Mouse (Mus musculus): ENCODE data around the gene Sez6. TPM values are rescaled to one million over a fixed set of nuclear protein-coding genes. Genes with fewer than 3 reads are reported as not detected.

Gene Sez6
- polyA plus RNA-seq, 2 experiments, result 0.03 TPM; not detected in 1

DNA sequence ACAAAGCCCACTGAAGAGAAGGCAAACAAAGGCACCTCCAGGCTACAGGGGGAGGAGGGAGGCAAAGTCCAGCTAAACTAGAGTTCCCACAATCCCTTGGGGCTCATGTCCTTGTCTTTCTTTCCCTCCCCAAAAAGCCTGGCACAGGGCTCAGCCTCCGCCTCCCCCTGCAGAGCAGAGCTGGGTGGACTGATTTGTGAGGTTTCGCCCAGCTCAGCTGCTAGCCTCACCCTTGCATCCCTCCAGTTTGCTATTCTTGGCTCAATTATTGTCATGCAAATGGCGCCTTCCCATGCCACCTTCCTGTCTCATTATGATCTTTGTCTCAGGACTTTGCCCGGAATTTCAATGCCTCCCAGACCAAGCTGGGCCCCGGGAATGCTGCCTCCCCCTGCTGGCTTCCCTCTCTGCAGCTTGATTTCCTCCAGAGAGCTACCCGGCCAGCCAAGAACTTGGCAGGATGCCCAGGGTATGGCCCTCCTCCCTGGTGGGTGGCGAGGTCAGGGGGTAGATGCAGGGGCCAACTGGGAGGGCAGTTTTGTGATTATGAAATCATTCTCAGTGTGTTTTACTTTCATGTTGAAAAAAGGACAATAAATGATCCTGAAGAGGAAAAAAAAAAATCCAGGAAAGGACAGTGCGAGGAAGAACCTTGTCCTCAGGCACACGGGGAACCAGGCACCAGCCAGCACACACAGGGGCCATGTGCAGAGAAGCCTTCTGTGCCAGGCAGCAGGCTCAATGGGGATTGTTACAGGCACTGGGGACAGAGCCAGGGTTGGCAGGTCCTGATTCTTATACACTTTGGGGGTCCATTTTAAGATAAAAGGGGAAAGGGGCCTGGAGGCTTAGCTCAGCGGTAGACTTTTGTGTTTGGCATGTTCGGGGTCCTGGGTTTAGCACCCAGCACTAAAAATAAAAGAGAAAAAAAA, 36.5 kb upstream of the Sez6 start, which contains the start of gene Pipox:
TSS of gene Pipox (minus strand) at position 310 of the 932 bp plus-strand sequence.
- Histone ChIP-seq H3K4me1 (replicated peaks; ENCODE audit: control insufficient read depth in 2 of 2, insufficient read depth in 2 of 2, low read length in 1 of 2) (peaks cover 0 to 5% of the 10 kb centered on the region in 2 experiments; a peak in 2 of 4 replicates), H3K9ac (replicated peaks) (no peak within 1 kb of the TSS), H3K27ac (no peak within 1 kb of the TSS), H3K4me3 (ENCODE audit: insufficient read depth in 1 of 2, low read depth in 2 of 2, low read length in 2 of 2) (peak within 1 kb of the TSS; percentile 21 to 24), H3K27me3 (ENCODE audit: control insufficient read depth, insufficient read depth, low read length) (peaks cover 18% of the 10 kb centered on the region), H3K36me3 (replicated peaks; ENCODE audit: control insufficient read depth, insufficient read depth, low read depth) (no peaks in the 10 kb centered on the region), H3K4me2 (ENCODE audit: low read depth) (peak within 1 kb of the TSS; percentile 41), H3K9me3 (ENCODE audit: control insufficient read depth, low read length) (no peaks in the 10 kb centered on the region)
- 26% methylated on average over 11 of the region's 11 CpGs for WGBS (ENCODE audit: insufficient replicate concordance)
- TF ChIP-seq EP300 (IDR thresholded peaks at IDR 0.05; ENCODE audit: low read depth) (no peak), CTCF (IDR thresholded peaks at IDR 0.05; ENCODE audit: low read depth) (peak; percentile 48)
- ATAC-seq (ENCODE audit: insufficient read depth) (peak; percentile 74), DNase-seq (ENCODE audit: low read depth in 3 of 3, low spot score in 3 of 3) (peak; percentile 23 to 31 (median 24))

DNA sequence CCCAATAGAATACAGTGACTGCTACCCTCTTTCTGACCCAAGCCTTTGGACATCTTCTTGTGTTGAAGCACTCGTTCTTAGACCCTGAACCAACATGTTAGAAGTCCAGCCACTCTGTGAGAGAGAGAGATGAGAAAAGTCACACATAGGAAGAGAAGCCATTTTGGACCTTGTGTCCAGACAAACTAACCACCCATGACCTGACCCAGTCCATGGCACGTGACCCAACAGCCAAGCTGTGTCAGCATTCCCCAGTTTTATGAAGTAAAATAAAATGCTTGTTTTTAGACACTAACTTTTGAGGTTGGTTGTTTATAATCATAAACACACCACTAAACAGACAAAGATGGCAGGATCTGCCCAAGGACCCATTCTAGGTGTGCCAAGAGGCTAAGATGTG, 35.6 kb upstream of the Sez6 start:
- no peak for ATAC-seq (ENCODE audit: insufficient read depth)

DNA sequence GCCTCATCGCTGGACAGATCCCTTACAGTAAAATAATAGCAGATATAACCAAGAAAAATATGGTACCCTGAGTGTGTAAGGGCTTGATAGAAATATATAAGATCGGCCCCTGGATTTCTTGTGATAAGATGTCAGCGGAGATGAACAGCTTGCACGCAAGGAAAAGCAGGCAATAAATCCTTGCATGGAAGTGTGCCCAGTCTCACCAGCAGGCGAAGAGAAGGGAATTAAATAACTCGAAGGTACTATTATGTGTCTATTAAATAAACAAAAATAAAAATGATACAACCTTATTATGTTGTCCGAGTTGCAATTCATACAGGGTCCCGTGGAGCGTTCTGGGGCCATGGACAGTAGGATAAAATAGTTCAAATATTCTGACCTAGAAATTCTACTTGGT, 34.6 kb upstream of the Sez6 start:
- Histone ChIP-seq H3K4me1 (replicated peaks; ENCODE audit: control insufficient read depth in 2 of 2, insufficient read depth in 2 of 2, low read length in 1 of 2) (peaks cover 0 to 7% of the 10 kb centered on the region in 2 experiments; a peak in 2 of 4 replicates), H3K9me3 (ENCODE audit: control insufficient read depth, low read length) (no peaks in the 10 kb centered on the region), H3K27ac (no peak overlapping the region), H3K36me3 (replicated peaks; ENCODE audit: control insufficient read depth, insufficient read depth, low read depth) (no peaks in the 10 kb centered on the region), H3K4me3 (ENCODE audit: insufficient read depth in 1 of 2, low read depth in 2 of 2, low read length in 2 of 2) (no peak overlapping the region), H3K27me3 (ENCODE audit: control insufficient read depth, insufficient read depth, low read length) (peaks cover 18% of the 10 kb centered on the region), H3K9ac (replicated peaks) (no peak overlapping the region), H3K4me2 (ENCODE audit: low read depth) (no peak overlapping the region)
- no peak for DNase-seq (ENCODE audit: low read depth in 3 of 3, low spot score in 3 of 3)
- WGBS (ENCODE audit: insufficient replicate concordance), result 73% methylated on average over 9 of the region's 9 CpGs
- no peak for TF ChIP-seq CTCF (IDR thresholded peaks at IDR 0.05; ENCODE audit: low read depth)
- TF ChIP-seq EP300 (IDR thresholded peaks at IDR 0.05; ENCODE audit: low read depth), result no peak
- ATAC-seq (ENCODE audit: insufficient read depth), result no peak

More for the DNA sequence above, 35.6 kb upstream of the Sez6 start:
- TF ChIP-seq CTCF (IDR thresholded peaks at IDR 0.05; ENCODE audit: low read depth) (no peak), EP300 (IDR thresholded peaks at IDR 0.05; ENCODE audit: low read depth) (no peak)
- Histone ChIP-seq H3K9me3 (ENCODE audit: control insufficient read depth, low read length) (no peaks in the 10 kb centered on the region), H3K27ac (no peak overlapping the region), H3K9ac (replicated peaks) (no peak overlapping the region), H3K27me3 (ENCODE audit: control insufficient read depth, insufficient read depth, low read length) (peaks cover 18% of the 10 kb centered on the region), H3K36me3 (replicated peaks; ENCODE audit: control insufficient read depth, insufficient read depth, low read depth) (no peaks in the 10 kb centered on the region), H3K4me1 (replicated peaks; ENCODE audit: control insufficient read depth in 2 of 2, insufficient read depth in 2 of 2, low read length in 1 of 2) (peaks cover 0 to 6% of the 10 kb centered on the region in 2 experiments; a peak in 2 of 4 replicates), H3K4me3 (ENCODE audit: insufficient read depth in 1 of 2, low read depth in 2 of 2, low read length in 2 of 2) (no peak overlapping the region), H3K4me2 (ENCODE audit: low read depth) (no peak overlapping the region)
- 44% methylated on average over 2 of the region's 2 CpGs for WGBS (ENCODE audit: insufficient replicate concordance)
- DNase-seq (ENCODE audit: low read depth in 3 of 3, low spot score in 3 of 3), result no peak

DNA sequence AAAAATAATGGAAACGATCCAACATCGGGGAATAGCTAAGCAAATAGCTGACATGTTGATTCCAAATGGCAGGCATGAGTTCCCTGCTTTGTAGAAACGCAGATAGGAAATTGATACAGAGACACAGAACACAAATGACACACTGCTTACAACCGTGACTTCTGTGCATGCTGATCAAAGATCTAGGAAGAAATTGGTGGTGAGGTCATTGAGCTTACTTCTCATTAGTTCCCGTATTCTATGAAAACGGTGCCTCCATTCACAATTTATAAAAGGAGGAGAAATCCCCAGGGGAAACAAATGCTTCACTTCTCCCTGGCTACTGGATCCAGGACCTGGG, 34.1 kb upstream of the Sez6 start:
- DNase-seq (ENCODE audit: low read depth in 3 of 3, low spot score in 3 of 3), result no peak
- Histone ChIP-seq H3K4me3 (ENCODE audit: insufficient read depth in 1 of 2, low read depth in 2 of 2, low read length in 2 of 2) (no peak overlapping the region), H3K9ac (replicated peaks) (no peak overlapping the region), H3K36me3 (replicated peaks; ENCODE audit: control insufficient read depth, insufficient read depth, low read depth) (no peaks in the 10 kb centered on the region), H3K27me3 (ENCODE audit: control insufficient read depth, insufficient read depth, low read length) (peaks cover 18% of the 10 kb centered on the region), H3K27ac (no peak overlapping the region), H3K4me2 (ENCODE audit: low read depth) (no peak overlapping the region), H3K9me3 (ENCODE audit: control insufficient read depth, low read length) (no peaks in the 10 kb centered on the region), H3K4me1 (replicated peaks; ENCODE audit: control insufficient read depth in 2 of 2, insufficient read depth in 2 of 2, low read length in 1 of 2) (peaks cover 0 to 7% of the 10 kb centered on the region in 2 experiments; a peak in 2 of 4 replicates)
- WGBS (ENCODE audit: insufficient replicate concordance), result 51% methylated on average over 6 of the region's 6 CpGs
- no peak for TF ChIP-seq CTCF (IDR thresholded peaks at IDR 0.05; ENCODE audit: low read depth)
- TF ChIP-seq EP300 (IDR thresholded peaks at IDR 0.05; ENCODE audit: low read depth), result no peak
- no peak for ATAC-seq (ENCODE audit: insufficient read depth)
